Mouse (Mus musculus) liver, adult 2 months (tissue): Measurements from ENCODE around the gene Necab3. TPM values are rescaled to one million over a fixed set of nuclear protein-coding genes. Genes with fewer than 3 reads are reported as not detected.
A peak's percentile ranks its signal among the peaks of the same experiment; 100 is the strongest.

Experiments
- DNase-seq: peaks from one replicate; pipeline ENCODE4 v3.0.0-alpha.2; 2011; ENCODE audit warnings: low read depth, low spot score; ENCODE audit errors: extremely low read depth
- H3K27ac ChIP-seq: fragments of 200-500 bp; replicated peaks from 2 replicates; pipeline ENCODE4 v1.5.1; 2012; ENCODE audit warnings: low read depth, mild to moderate bottlenecking, control low read depth, inconsistent platforms, low read length; ENCODE audit not compliant: insufficient read depth
- H3K27me3 ChIP-seq: fragments of 200-500 bp; 2 replicates; pipeline ENCODE4 v1.6.1; 2012; ENCODE audit warnings: mild to moderate bottlenecking, moderate library complexity, low read length, inconsistent platforms; ENCODE audit not compliant: control insufficient read depth, insufficient read depth
- H3K36me3 ChIP-seq: fragments of 200-500 bp; 2 replicates; pipeline ENCODE4 v1.6.1; 2012; ENCODE audit warnings: low read length, inconsistent platforms; ENCODE audit not compliant: control insufficient read depth, insufficient read depth
- H3K4me1 ChIP-seq: fragments of 200-500 bp; 2 replicates; pipeline ENCODE4 v1.6.1; 2011; ENCODE audit warnings: low read length; ENCODE audit not compliant: control insufficient read depth, insufficient read depth
- H3K4me3 ChIP-seq: fragments of 200-500 bp; 2 replicates; pipeline ENCODE4 v1.5.1; 2011; ENCODE audit warnings: low read depth, mild to moderate bottlenecking, control low read depth, low read length, moderate library complexity; ENCODE audit not compliant: insufficient read depth
- H3K79me2 ChIP-seq: fragments of 200-500 bp; 2 replicates; pipeline ENCODE4 v1.6.1; 2012; ENCODE audit warnings: inconsistent platforms, mild to moderate bottlenecking, low read length, moderate library complexity; ENCODE audit not compliant: control insufficient read depth, insufficient read depth
- H3K9ac ChIP-seq: fragments of 200-500 bp; 2 replicates; pipeline ENCODE4 v1.6.1; 2012; ENCODE audit warnings: low read depth, mild to moderate bottlenecking, control low read depth, inconsistent platforms, low read length
- CTCF ChIP-seq: fragments of 200-500 bp; IDR thresholded peaks from 2 replicates; pipeline ENCODE4 v1.5.1; 2011; ENCODE audit warnings: low read depth, low read length, control low read depth
- POLR2A ChIP-seq: fragments of 200-500 bp; IDR thresholded peaks from 2 replicates; pipeline ENCODE4 v1.6.1; 2011; ENCODE audit warnings: low read length, control low read depth; ENCODE audit not compliant: insufficient read depth; ENCODE audit errors: extremely low read depth
- WGBS: fragments of 180-500 bp; shearing (Covaris S2); methylation state at CpG from one replicate; pipeline ENCODE4 v1.1.7; 2018; 5-methylcytosine and 5-hydroxymethylcytosine counted together
- polyA plus RNA-seq: library from polyadenylated mRNA; depleted of rRNA; stranded (reverse); fragments of >200 nt; gene quantifications from 2 replicates; pipeline ENCODE4 v1.2.3, GENCODE M21; 2012
- total RNA-seq: library from RNA; depleted of rRNA; stranded (reverse); fragments of >200 nt; gene quantifications from 2 replicates; pipeline ENCODE4 v1.2.3, GENCODE M21; 2014

The Necab3 gene
- total and polyA plus RNA-seq, 2 experiments: 0.09 TPM

DNA sequence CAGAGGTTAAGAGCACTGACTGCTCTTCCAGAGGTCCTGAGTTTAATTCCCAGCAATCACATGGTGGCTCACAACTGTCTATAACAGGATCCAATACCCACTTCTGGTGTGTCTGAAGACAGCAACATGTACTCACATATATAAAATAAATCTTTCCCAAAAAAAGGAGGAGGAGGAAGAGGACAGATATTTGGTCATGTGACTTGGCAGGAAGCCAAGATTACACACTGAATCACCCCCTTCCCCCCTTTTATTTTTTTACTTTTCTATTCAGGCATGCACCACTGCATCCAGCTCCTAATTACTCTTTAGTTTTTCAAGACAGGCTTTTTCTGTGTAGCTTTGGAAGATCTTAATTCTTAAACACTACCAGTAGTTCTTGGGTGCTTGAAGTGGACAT, 37.2 kb downstream of the Necab3 start:
- Histone ChIP-seq H3K9ac (no peak overlapping the region), H3K79me2 (no peaks in the 10 kb centered on the region; the same call in 1 of the 2 replicates), H3K4me1 (no peaks in the 10 kb centered on the region), H3K36me3 (peaks cover 45% of the 10 kb centered on the region), H3K4me3 (no peak overlapping the region), H3K27ac (no peak overlapping the region), H3K27me3 (no peaks in the 10 kb centered on the region)
- TF ChIP-seq POLR2A (no peak), CTCF (no peak)
- DNase-seq: no peak

DNA sequence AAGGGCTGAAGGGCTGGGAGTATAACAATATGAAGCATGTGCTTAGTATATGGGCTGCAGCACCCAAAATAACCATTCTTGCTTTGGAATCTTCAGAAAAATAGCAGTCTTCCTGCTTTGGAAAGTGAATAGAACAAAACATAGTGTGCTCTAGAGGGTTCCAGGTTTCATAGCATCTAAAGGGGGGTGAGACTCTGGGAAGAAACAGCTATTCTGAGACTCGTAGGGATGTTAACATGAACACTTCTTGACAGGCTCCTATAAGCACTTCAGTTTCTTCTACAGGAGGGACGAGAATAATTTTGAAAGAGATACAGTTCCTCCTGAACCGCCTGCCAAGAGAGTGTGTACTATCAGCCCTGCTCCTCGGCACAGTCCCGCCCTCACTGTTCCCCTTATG, 41.3 kb downstream of the Necab3 start:
- WGBS: 92% methylated on average over 5 of the region's 5 CpGs
- Histone ChIP-seq H3K4me3 (no peak overlapping the region), H3K4me1 (no peaks in the 10 kb centered on the region), H3K27me3 (no peaks in the 10 kb centered on the region), H3K79me2 (no peaks in the 10 kb centered on the region), H3K36me3 (peaks cover 27% of the 10 kb centered on the region), H3K9ac (no peak overlapping the region), H3K27ac (no peak overlapping the region)
- no peak for DNase-seq
- TF ChIP-seq POLR2A (no peak), CTCF (no peak)

DNA sequence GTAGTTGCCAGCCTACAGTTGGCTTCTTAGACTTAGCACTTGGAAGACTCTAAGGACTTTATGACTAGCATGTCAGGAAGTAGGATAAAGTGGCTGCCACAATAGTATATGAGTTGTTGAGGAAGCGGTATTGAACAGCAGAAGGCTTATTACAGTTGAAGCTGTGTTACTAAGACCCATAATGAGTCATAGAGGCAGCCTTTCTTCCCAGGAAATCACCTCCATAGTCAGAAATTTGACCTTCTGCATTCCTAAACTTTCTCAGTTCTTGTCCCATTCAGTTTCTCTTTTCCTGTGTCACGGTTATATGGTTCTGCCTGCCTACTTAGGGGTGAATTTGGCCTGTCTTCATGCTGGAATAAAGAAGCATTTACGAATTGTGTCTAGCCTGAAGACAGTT, 41.7 kb downstream of the Necab3 start:
- Histone ChIP-seq H3K36me3 (peaks cover 28% of the 10 kb centered on the region), H3K4me3 (no peak overlapping the region), H3K27ac (no peak overlapping the region), H3K27me3 (no peaks in the 10 kb centered on the region), H3K9ac (no peak overlapping the region), H3K79me2 (no peaks in the 10 kb centered on the region), H3K4me1 (no peaks in the 10 kb centered on the region)
- no peak for DNase-seq
- TF ChIP-seq CTCF (no peak), POLR2A (no peak)
- WGBS: 80% methylated on average over 3 of the region's 3 CpGs

GRCm38 (mm10) chr2:154510141-154510540, 48.5 kb downstream of the Necab3 start:
- H3K79me2 ChIP-seq: no peaks in the 10 kb centered on the region
- 85% methylated on average over 3 of the region's 3 CpGs for WGBS
- H3K4me1 ChIP-seq: peaks cover 4% of the 10 kb centered on the region
- TF ChIP-seq CTCF: no peak
- no peak for TF ChIP-seq POLR2A
- no peak overlapping the region for H3K27ac ChIP-seq
- no peak overlapping the region for H3K9ac ChIP-seq
- no peaks in the 10 kb centered on the region for H3K27me3 ChIP-seq
- DNase-seq: no peak
- H3K36me3 ChIP-seq: peaks cover 19% of the 10 kb centered on the region
- H3K4me3 ChIP-seq: no peak overlapping the region

GRCm38 (mm10) chr2:154508450-154508849, 50.2 kb downstream of the Necab3 start:
- H3K9ac ChIP-seq: no peak overlapping the region
- WGBS: 88% methylated on average over 4 of the region's 4 CpGs
- H3K36me3 ChIP-seq: peaks cover 20% of the 10 kb centered on the region
- H3K4me3 ChIP-seq: no peak overlapping the region
- H3K27ac ChIP-seq: no peak overlapping the region
- H3K79me2 ChIP-seq: no peaks in the 10 kb centered on the region
- peaks cover 4% of the 10 kb centered on the region for H3K4me1 ChIP-seq
- no peaks in the 10 kb centered on the region for H3K27me3 ChIP-seq
- TF ChIP-seq CTCF (no peak), POLR2A (no peak)
- DNase-seq: no peak

- Histone ChIP-seq H3K9ac (no peak overlapping the region), H3K27me3 (no peaks in the 10 kb centered on the region), H3K4me1 (peaks cover 4% of the 10 kb centered on the region), H3K36me3 (peaks cover 21% of the 10 kb centered on the region), H3K79me2 (no peaks in the 10 kb centered on the region), H3K4me3 (no peak overlapping the region), H3K27ac (no peak overlapping the region)
- 50% methylated on average over 9 of the region's 9 CpGs for WGBS
- TF ChIP-seq POLR2A (no peak), CTCF (peak; percentile 49)
- DNase-seq: peak; percentile 75
These were observed 51.0 kb downstream of the Necab3 start for GRCm38 (mm10) chr2:154507566-154508283.
